Mouse (Mus musculus) G1E (cell line): ENCODE measurements around the gene Ppt1. TPM values are rescaled to one million over a fixed set of nuclear protein-coding genes. Genes with fewer than 3 reads are reported as not detected.
A peak's percentile ranks its signal among the peaks of the same experiment; 100 is the strongest.
"Not testable (repeated sequence)": the region's sequence is repeated elsewhere in the genome, so short reads cannot be mapped to it uniquely, and the experiment has no call there.

Source experiments
- ATAC-seq: 2 replicates; pipeline ENCODE4 v1.8.0; 2016; ENCODE audit warnings: mild to moderate bottlenecking; ENCODE audit not compliant: insufficient number of reproducible peaks, poor library complexity, low FRiP score, severe bottlenecking; ENCODE audit errors: extremely low read depth
- DNase-seq: peaks from one replicate; pipeline ENCODE4 v3.0.0; 2012; ENCODE audit warnings: low spot score
- H3K27me3 ChIP-seq: 2 replicates; pipeline ENCODE4 v1.6.1; 2012; ENCODE audit warnings: mild to moderate bottlenecking, low read length, inconsistent platforms; ENCODE audit not compliant: insufficient read depth
- H3K36me3 ChIP-seq: replicated peaks from 2 replicates; pipeline ENCODE3; 2012; ENCODE audit warnings: mild to moderate bottlenecking, inconsistent platforms
- H3K4me1 ChIP-seq: 2 replicates; pipeline ENCODE4 v1.6.1; 2012; ENCODE audit warnings: low read depth, low read length, inconsistent platforms, mixed read lengths; ENCODE audit not compliant: insufficient read depth
- H3K4me3 ChIP-seq: 2 replicates; pipeline ENCODE4 v1.5.1; 2012; ENCODE audit warnings: low read depth, mild to moderate bottlenecking, inconsistent platforms, low read length, moderate library complexity, mixed read lengths
- H3K9me3 ChIP-seq: replicated peaks from 2 replicates; pipeline ENCODE4 v1.6.1; 2012; ENCODE audit warnings: inconsistent platforms
- CTCF ChIP-seq: IDR thresholded peaks from 2 replicates; pipeline ENCODE4 v1.5.1; 2012; ENCODE audit warnings: low read depth, low read length, inconsistent platforms, mixed read lengths
- GATA1 ChIP-seq: IDR thresholded peaks from 2 replicates; pipeline ENCODE4 v1.6.1; 2012; ENCODE audit warnings: borderline replicate concordance, low read length, inconsistent platforms, mixed read lengths
- GATA2 ChIP-seq: IDR thresholded peaks from 2 replicates; pipeline ENCODE4 v1.6.1; 2012; ENCODE audit warnings: low read depth, low read length, inconsistent platforms, borderline replicate concordance
- POLR2AphosphoS5 ChIP-seq: IDR thresholded peaks from 2 replicates; pipeline ENCODE4 v1.6.1; 2012; ENCODE audit warnings: low read depth, low read length, inconsistent platforms; ENCODE audit not compliant: insufficient replicate concordance
- TAL1 ChIP-seq: conservative IDR thresholded peaks from 2 replicates; pipeline ENCODE4 v1.6.1; 2012; ENCODE audit warnings: low read depth, low read length, inconsistent platforms, mixed read lengths
- polyA plus RNA-seq: library from polyadenylated mRNA; stranded (reverse); fragments of >175 nt; gene quantifications from 2 replicates; pipeline ENCODE4 v1.2.3, GENCODE M21; 2012
- total RNA-seq, 2 experiments: library from RNA; stranded (forward) in 1 of 2; stranded (reverse) in 1 of 2; fragments of 200-1000 nt in 1 of 2; fragments of >200 nt in 1 of 2; fragmentation: Nextera tagmentation in 1 of 2; gene quantifications; 2 replicates each; pipeline ENCODE4 v1.2.3; 2014 to 2017

The Ppt1 gene
- total RNA-seq (2014; fragmentation: Nextera tagmentation) (70.4 and 70.9 TPM in 2 replicates), total RNA-seq (2017) (52.0 and 56.7 TPM in 2 replicates), polyA plus RNA-seq (6.6 and 9.3 TPM in 2 replicates)

- H3K9me3 ChIP-seq: no peaks in the 10 kb centered on the region
- H3K4me3 ChIP-seq: peak within 1 kb of the TSS; percentile 89
- H3K4me1 ChIP-seq: peaks cover 27% of the 10 kb centered on the region
- TF ChIP-seq TAL1 (no peak), GATA2 (no peak), POLR2AphosphoS5 (no peak), CTCF (no peak), GATA1 (no peak)
- H3K36me3 ChIP-seq: peaks cover 9% of the 10 kb centered on the region
- no peaks in the 10 kb centered on the region; the same call in 1 of the 2 replicates for H3K27me3 ChIP-seq
- DNase-seq: peak; percentile 72
- peak; percentile 92 for ATAC-seq
Measured at GRCm38 (mm10) chr4:122835530-122836402, at the start of gene Ppt1. Gene Ppt1, plus strand, starts transcription at chr4:122836242.

GRCm38 (mm10) chr4:122789335-122790089, 46.5 kb upstream of the Ppt1 start:
- Histone ChIP-seq H3K4me1 (no peaks in the 10 kb centered on the region), H3K27me3 (no peaks in the 10 kb centered on the region), H3K9me3 (no peaks in the 10 kb centered on the region), H3K36me3 (no peaks in the 10 kb centered on the region), H3K4me3 (no peak overlapping the region)
- DNase-seq (no peak), ATAC-seq (no peak)
- TF ChIP-seq TAL1 (no peak), POLR2AphosphoS5 (no peak), GATA2 (no peak), GATA1 (no peak), CTCF (no peak)

- no peak for TF ChIP-seq GATA2
- TF ChIP-seq TAL1: no peak
- peak; percentile 44 for TF ChIP-seq CTCF
- no peaks in the 10 kb centered on the region for H3K9me3 ChIP-seq
- ATAC-seq: peak; percentile 83
- DNase-seq: peak; percentile 8
- no peaks in the 10 kb centered on the region for H3K4me1 ChIP-seq
- H3K4me3 ChIP-seq: no peak overlapping the region
- H3K27me3 ChIP-seq: no peaks in the 10 kb centered on the region
- H3K36me3 ChIP-seq: no peaks in the 10 kb centered on the region
Measured at GRCm38 (mm10) chr4:122808108-122808507, 27.9 kb upstream of the Ppt1 start.

- ATAC-seq (no peak), DNase-seq (no peak)
Measured at GRCm38 (mm10) chr4:122811180-122811579, 24.9 kb upstream of the Ppt1 start.

GRCm38 (mm10) chr4:122811824-122812223, 24.2 kb upstream of the Ppt1 start:
- DNase-seq (no peak), ATAC-seq (no peak)
- TF ChIP-seq POLR2AphosphoS5 (no peak), TAL1 (no peak), CTCF (no peak), GATA1 (no peak), GATA2 (no peak)
- Histone ChIP-seq H3K4me1 (no peaks in the 10 kb centered on the region), H3K9me3 (no peaks in the 10 kb centered on the region), H3K4me3 (no peak overlapping the region), H3K27me3 (no peaks in the 10 kb centered on the region), H3K36me3 (no peaks in the 10 kb centered on the region)

More at GRCm38 (mm10) chr4:122811180-122811579, 24.9 kb upstream of the Ppt1 start:
- Histone ChIP-seq H3K4me1 (no peaks in the 10 kb centered on the region), H3K36me3 (no peaks in the 10 kb centered on the region), H3K4me3 (no peak overlapping the region), H3K27me3 (no peaks in the 10 kb centered on the region), H3K9me3 (no peaks in the 10 kb centered on the region)
- TF ChIP-seq GATA2: no peak
- no peak for TF ChIP-seq TAL1
- no peak for TF ChIP-seq GATA1
- no peak for TF ChIP-seq POLR2AphosphoS5
- no peak for TF ChIP-seq CTCF

- H3K36me3 ChIP-seq: no peaks in the 10 kb centered on the region
- no peak for DNase-seq
- H3K27me3 ChIP-seq: no peaks in the 10 kb centered on the region
- no peaks in the 10 kb centered on the region for H3K4me1 ChIP-seq
- no peak overlapping the region for H3K4me3 ChIP-seq
- no peaks in the 10 kb centered on the region for H3K9me3 ChIP-seq
- TF ChIP-seq TAL1 (no peak), GATA2 (no peak), CTCF (no peak), GATA1 (no peak), POLR2AphosphoS5 (no peak)
- ATAC-seq: no peak
Measured at GRCm38 (mm10) chr4:122816202-122816601, 19.8 kb upstream of the Ppt1 start.

- not testable (repeated sequence) for H3K9me3 ChIP-seq, H3K4me1 ChIP-seq, DNase-seq, H3K36me3 ChIP-seq, H3K27me3 ChIP-seq, H3K4me3 ChIP-seq, ATAC-seq
Measured at GRCm38 (mm10) chr4:122820941-122821340, 15.1 kb upstream of the Ppt1 start.
